Mouse (Mus musculus): ENCODE results near the gene Adamtsl2. TPM values are rescaled to one million over a fixed set of nuclear protein-coding genes. Genes with fewer than 3 reads are reported as not detected.

The Adamtsl2 gene
- polyA plus RNA-seq, 1 experiment from 2014 or later, result 2.1 TPM

DNA sequence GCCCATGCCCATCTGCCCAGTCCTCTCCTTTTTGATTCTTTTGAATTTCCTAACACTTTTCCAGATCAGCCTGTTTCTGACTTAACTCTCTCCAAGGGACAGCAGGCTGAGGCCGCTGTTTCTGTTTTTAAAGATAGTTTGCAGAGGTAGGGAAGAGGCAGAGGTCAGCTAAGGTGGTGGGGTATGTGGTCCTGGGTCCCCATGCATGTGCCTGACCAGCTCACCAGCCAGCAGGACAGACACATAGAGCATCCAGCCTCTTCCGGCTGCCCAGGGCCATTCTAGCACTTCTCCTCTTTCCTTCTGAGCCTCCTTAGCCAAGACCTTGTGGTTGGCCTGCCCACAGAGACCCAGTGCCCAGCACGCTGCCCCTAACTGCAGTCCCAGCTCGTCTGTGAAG is 20.9 kb upstream of the Adamtsl2 start:
- no peak overlapping the region for H3K27ac ChIP-seq (replicated peaks)
- no peak for DNase-seq (ENCODE audit: low spot score)
- H3K4me1 ChIP-seq, result peaks cover 7% of the 10 kb centered on the region
- no peak overlapping the region for H3K4me3 ChIP-seq
- no peaks in the 10 kb centered on the region for H3K36me3 ChIP-seq (replicated peaks)
- H3K9me3 ChIP-seq, result no peaks in the 10 kb centered on the region
- H3K27me3 ChIP-seq (replicated peaks; ENCODE audit: low read depth, poor library complexity, severe bottlenecking), result no peaks in the 10 kb centered on the region
- 62% methylated on average over 4 of the region's 4 CpGs for WGBS

- Histone ChIP-seq H3K4me1 (peaks cover 7% of the 10 kb centered on the region), H3K27me3 (replicated peaks; ENCODE audit: low read depth, poor library complexity, severe bottlenecking) (no peaks in the 10 kb centered on the region), H3K36me3 (replicated peaks) (no peaks in the 10 kb centered on the region), H3K27ac (replicated peaks) (no peak overlapping the region), H3K9me3 (no peaks in the 10 kb centered on the region), H3K4me3 (no peak overlapping the region)
- 55% methylated on average over 12 of the region's 12 CpGs for WGBS
- DNase-seq (ENCODE audit: low spot score), result no peak
Observed at GRCm38 (mm10) chr2:27058751-27059150, 20.4 kb upstream of the Adamtsl2 start.

DNA sequence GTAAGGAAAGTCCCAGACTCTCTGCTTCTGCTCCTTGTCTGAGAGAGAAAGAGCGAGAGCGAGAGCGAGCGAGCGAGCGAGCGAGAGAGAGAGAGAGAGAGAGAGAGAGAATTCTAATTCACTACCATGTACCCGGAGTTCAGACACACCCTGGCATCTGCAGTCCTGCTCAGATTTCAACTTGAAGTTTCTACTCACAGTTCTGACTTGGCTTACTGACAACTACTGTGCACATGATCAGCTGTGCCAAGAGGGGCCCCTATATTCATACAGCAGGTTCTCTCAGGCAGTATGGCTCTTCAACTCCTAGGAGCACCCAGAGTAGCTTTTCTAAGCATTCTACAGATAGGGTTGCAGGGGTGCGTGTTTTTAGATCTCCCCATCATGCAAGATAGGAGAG is 20.0 kb upstream of the Adamtsl2 start:
- H3K27me3 ChIP-seq (replicated peaks; ENCODE audit: low read depth, poor library complexity, severe bottlenecking), result no peaks in the 10 kb centered on the region
- no peaks in the 10 kb centered on the region for H3K9me3 ChIP-seq
- no peak for DNase-seq (ENCODE audit: low spot score)
- H3K4me1 ChIP-seq, result peaks cover 7% of the 10 kb centered on the region
- WGBS, result 91% methylated on average over 9 of the region's 9 CpGs
- H3K27ac ChIP-seq (replicated peaks), result no peak overlapping the region
- H3K4me3 ChIP-seq, result no peak overlapping the region
- H3K36me3 ChIP-seq (replicated peaks), result no peaks in the 10 kb centered on the region

- no peaks in the 10 kb centered on the region; the same call in 1 of the 2 replicates for H3K27me3 ChIP-seq (replicated peaks; ENCODE audit: low read depth, poor library complexity, severe bottlenecking)
- no peak for DNase-seq (ENCODE audit: low spot score)
- no peaks in the 10 kb centered on the region for H3K36me3 ChIP-seq (replicated peaks)
- no peak overlapping the region for H3K27ac ChIP-seq (replicated peaks)
- H3K4me3 ChIP-seq, result no peak overlapping the region
- H3K4me1 ChIP-seq, result peaks cover 6% of the 10 kb centered on the region
- 82% methylated on average over 2 of the region's 2 CpGs for WGBS
- H3K9me3 ChIP-seq, result peaks cover 2% of the 10 kb centered on the region; the same call in 1 of the 2 replicates
Observed at GRCm38 (mm10) chr2:27067124-27067523, 12.1 kb upstream of the Adamtsl2 start.

DNA sequence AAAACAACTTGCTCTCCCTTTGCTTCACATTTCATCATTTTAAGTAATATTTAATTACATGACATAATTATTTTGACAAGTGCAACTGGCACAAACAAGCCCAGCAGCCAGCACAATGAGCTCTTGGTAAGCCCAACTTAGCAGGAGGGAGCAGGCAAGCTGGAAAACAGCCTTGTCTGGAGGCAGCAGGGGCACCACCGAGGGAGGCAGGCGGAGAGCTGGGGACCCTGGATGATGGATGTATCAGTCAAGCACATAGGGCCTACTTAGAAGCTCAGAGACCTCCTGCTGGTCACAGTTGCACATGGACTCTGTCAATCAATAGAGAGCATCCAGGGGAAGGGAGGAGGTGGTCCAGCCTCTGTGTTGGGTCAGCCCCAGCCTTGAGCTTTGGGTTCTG is 11.2 kb upstream of the Adamtsl2 start:
- no peak overlapping the region for H3K4me3 ChIP-seq
- no peaks in the 10 kb centered on the region; the same call in 1 of the 2 replicates for H3K27me3 ChIP-seq (replicated peaks; ENCODE audit: low read depth, poor library complexity, severe bottlenecking)
- peaks cover 2% of the 10 kb centered on the region; the same call in 1 of the 2 replicates for H3K9me3 ChIP-seq
- H3K4me1 ChIP-seq, result peaks cover 13% of the 10 kb centered on the region
- H3K27ac ChIP-seq (replicated peaks), result no peak overlapping the region
- no peaks in the 10 kb centered on the region for H3K36me3 ChIP-seq (replicated peaks)
- 69% methylated on average over 2 of the region's 2 CpGs for WGBS
- no peak for DNase-seq (ENCODE audit: low spot score)

DNA sequence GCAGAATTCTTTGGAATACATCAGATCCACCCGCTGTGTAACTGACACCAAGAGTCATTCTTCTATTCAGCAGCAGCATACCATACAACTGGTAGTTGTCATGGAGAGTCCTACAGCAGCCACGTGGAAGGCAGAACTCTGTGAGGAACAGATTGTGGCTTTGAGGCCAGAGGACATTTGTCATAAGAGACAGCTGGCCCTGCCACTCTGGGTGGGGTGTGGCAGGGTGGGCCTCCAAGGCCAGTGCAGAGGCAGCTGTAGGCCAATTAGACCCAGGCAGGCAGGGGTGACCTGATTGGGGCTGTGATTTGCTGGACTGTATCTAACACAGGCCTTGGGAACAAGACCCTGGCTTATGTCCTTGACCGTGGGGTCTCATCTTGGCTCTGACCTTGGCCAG is 9.5 kb upstream of the Adamtsl2 start:
- DNase-seq (ENCODE audit: low spot score), result no peak
- no peaks in the 10 kb centered on the region for H3K36me3 ChIP-seq (replicated peaks)
- peaks cover 2% of the 10 kb centered on the region; the same call in 1 of the 2 replicates for H3K9me3 ChIP-seq
- H3K27ac ChIP-seq (replicated peaks), result no peak overlapping the region
- no peaks in the 10 kb centered on the region; the same call in 1 of the 2 replicates for H3K27me3 ChIP-seq (replicated peaks; ENCODE audit: low read depth, poor library complexity, severe bottlenecking)
- peaks cover 22% of the 10 kb centered on the region for H3K4me1 ChIP-seq
- WGBS, result 69% methylated on average over 3 of the region's 3 CpGs
- no peak overlapping the region for H3K4me3 ChIP-seq

DNA sequence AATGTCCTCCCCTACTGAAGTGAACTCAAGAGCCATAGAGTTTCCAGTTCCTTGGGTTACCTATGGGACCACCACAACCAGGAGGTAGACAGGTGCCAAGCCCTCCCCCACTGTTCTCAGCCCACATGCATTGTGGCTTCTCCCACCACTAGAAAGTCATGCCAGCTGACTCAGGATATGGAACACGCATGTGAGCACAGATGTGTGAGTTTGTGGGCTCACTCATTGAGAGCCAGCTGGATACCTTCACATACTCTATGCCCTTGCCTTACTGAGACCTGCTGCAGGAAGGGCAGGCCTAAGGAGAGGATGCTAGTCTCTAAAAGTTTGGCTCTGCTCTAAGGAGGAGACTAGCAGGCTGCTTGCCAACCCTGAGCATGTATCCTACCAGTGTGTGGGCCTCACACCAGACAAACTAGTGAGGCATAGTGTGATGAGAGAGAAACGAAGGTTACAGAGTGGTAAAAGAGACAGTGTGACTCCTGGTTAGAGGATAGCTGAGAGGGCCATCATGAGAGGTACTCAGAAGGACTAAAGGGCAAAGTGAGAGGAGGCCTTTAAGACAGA is 8.8 kb upstream of the Adamtsl2 start:
- H3K36me3 ChIP-seq (replicated peaks), result no peaks in the 10 kb centered on the region
- peaks cover 22% of the 10 kb centered on the region for H3K4me1 ChIP-seq
- no peak overlapping the region for H3K27ac ChIP-seq (replicated peaks)
- no peak for DNase-seq (ENCODE audit: low spot score)
- H3K4me3 ChIP-seq, result no peak overlapping the region
- no peaks in the 10 kb centered on the region for H3K9me3 ChIP-seq
- WGBS, result 82% methylated on average over 2 of the region's 2 CpGs
- H3K27me3 ChIP-seq (replicated peaks; ENCODE audit: low read depth, poor library complexity, severe bottlenecking), result no peaks in the 10 kb centered on the region; the same call in 1 of the 2 replicates

DNA sequence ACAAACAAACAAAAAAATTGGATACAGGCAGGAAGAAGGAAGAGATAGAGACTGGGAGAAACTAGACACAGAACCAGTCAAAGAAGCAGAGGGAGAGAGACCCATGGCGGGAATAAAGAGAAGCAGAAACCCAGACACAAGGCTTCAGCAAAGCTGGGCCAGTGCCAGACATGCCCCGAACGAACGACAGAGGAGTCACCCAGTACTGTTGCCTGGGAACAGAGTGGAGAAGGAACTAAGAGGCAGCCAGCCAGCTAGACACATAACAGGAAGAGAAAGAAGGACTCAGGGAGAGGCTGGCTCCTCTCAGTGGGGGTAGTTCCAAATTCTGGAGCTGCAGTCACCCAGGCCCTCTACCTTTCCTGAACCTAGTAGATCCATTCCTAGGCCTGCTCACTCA is 8.0 kb upstream of the Adamtsl2 start:
- H3K27ac ChIP-seq (replicated peaks), result no peak overlapping the region; the same call in 1 of the 2 replicates
- WGBS, result 76% methylated on average over 4 of the region's 4 CpGs

GRCm38 (mm10) chr2:27071978-27072377 is 7.2 kb upstream of the Adamtsl2 start, which contains the start of gene Mymk:
Mymk (minus strand) TSS chr2:27072179.
- peaks cover 22% of the 10 kb centered on the region for H3K4me1 ChIP-seq
- H3K27me3 ChIP-seq (replicated peaks; ENCODE audit: low read depth, poor library complexity, severe bottlenecking), result peaks cover 6% of the 10 kb centered on the region; the same call in 1 of the 2 replicates
- WGBS, result 84% methylated on average over 2 of the region's 2 CpGs

More for the DNA sequence above, 8.0 kb upstream of the Adamtsl2 start:
- H3K36me3 ChIP-seq (replicated peaks), result no peaks in the 10 kb centered on the region
- H3K9me3 ChIP-seq, result no peaks in the 10 kb centered on the region
- no peak for DNase-seq (ENCODE audit: low spot score)
- no peak overlapping the region for H3K4me3 ChIP-seq
- no peaks in the 10 kb centered on the region; the same call in 1 of the 2 replicates for H3K27me3 ChIP-seq (replicated peaks; ENCODE audit: low read depth, poor library complexity, severe bottlenecking)
- H3K4me1 ChIP-seq, result peaks cover 22% of the 10 kb centered on the region

DNA sequence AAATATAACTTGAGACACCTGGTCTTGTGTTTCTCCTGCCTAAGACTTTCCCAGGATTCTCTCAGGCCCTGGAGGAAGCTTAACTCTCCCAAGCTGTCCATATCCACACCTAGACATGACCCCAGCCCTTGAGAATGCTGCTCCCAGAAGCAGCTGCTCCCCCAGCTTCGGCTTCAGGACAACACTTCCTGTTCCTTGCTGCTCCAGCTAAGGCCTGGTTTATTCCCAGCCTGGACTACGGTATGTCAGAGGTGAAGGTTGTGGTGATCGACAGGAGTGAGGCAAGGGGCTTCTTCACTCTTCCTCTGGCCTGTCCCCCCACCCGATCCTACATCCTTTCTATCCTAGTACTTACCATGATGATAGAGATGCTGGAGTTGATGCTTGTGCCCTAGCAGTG is 5.8 kb upstream of the Adamtsl2 start:
- Histone ChIP-seq H3K4me3 (no peak overlapping the region), H3K4me1 (peaks cover 30% of the 10 kb centered on the region), H3K27me3 (replicated peaks; ENCODE audit: low read depth, poor library complexity, severe bottlenecking) (peaks cover 21% of the 10 kb centered on the region; the same call in 1 of the 2 replicates), H3K36me3 (replicated peaks) (no peaks in the 10 kb centered on the region), H3K9me3 (no peaks in the 10 kb centered on the region), H3K27ac (replicated peaks) (0 out of 2 replicates have a peak overlapping the region, but pooled peaks have one; percentile 41)
- DNase-seq (ENCODE audit: low spot score), result no peak
- 76% methylated on average over 4 of the region's 4 CpGs for WGBS

More at GRCm38 (mm10) chr2:27071978-27072377, 7.2 kb upstream of the Adamtsl2 start, which contains the start of gene Mymk:
- Histone ChIP-seq H3K27ac (replicated peaks) (no peak within 1 kb of the TSS; the same call in 1 of the 2 replicates), H3K9me3 (no peaks in the 10 kb centered on the region), H3K4me3 (no peak within 1 kb of the TSS), H3K36me3 (replicated peaks) (no peaks in the 10 kb centered on the region)
- no peak for DNase-seq (ENCODE audit: low spot score)

DNA sequence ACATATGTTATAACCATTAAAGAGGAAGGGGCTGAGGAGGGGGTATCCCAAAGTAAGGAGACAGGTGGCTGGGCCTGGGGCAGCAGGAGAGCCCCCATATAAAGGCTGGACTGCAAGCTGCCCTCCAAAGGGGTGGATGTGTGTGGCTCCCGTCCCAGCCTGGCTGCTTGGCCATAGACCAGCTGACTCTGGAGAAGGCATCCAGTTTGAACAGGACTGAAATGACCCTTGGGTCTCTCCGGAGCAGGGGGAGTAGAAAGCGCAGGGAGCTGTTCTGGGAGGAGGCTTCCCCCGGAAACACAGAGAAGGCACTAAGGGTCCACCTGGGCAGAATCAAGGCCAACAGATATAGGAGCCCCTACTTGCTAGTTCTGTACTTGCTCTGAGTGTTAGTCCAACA is 4.4 kb upstream of the Adamtsl2 start:
- Histone ChIP-seq H3K27me3 (replicated peaks; ENCODE audit: low read depth, poor library complexity, severe bottlenecking) (peaks cover 28% of the 10 kb centered on the region; the same call in 1 of the 2 replicates), H3K36me3 (replicated peaks) (no peaks in the 10 kb centered on the region), H3K4me1 (peaks cover 38% of the 10 kb centered on the region), H3K4me3 (no peak overlapping the region), H3K27ac (replicated peaks) (no peak overlapping the region), H3K9me3 (no peaks in the 10 kb centered on the region)
- 83% methylated on average over 4 of the region's 4 CpGs for WGBS
- DNase-seq (ENCODE audit: low spot score), result no peak

GRCm38 (mm10) chr2:27075485-27075884 is 3.7 kb upstream of the Adamtsl2 start:
- 71% methylated on average over 3 of the region's 3 CpGs for WGBS
- H3K27me3 ChIP-seq (replicated peaks; ENCODE audit: low read depth, poor library complexity, severe bottlenecking), result peaks cover 34% of the 10 kb centered on the region; the same call in 1 of the 2 replicates
- H3K36me3 ChIP-seq (replicated peaks), result no peaks in the 10 kb centered on the region
- no peak overlapping the region for H3K4me3 ChIP-seq
- DNase-seq (ENCODE audit: low spot score), result peak; percentile 44
- H3K27ac ChIP-seq (replicated peaks), result no peak overlapping the region
- peaks cover 44% of the 10 kb centered on the region for H3K4me1 ChIP-seq
- H3K9me3 ChIP-seq, result no peaks in the 10 kb centered on the region

DNA sequence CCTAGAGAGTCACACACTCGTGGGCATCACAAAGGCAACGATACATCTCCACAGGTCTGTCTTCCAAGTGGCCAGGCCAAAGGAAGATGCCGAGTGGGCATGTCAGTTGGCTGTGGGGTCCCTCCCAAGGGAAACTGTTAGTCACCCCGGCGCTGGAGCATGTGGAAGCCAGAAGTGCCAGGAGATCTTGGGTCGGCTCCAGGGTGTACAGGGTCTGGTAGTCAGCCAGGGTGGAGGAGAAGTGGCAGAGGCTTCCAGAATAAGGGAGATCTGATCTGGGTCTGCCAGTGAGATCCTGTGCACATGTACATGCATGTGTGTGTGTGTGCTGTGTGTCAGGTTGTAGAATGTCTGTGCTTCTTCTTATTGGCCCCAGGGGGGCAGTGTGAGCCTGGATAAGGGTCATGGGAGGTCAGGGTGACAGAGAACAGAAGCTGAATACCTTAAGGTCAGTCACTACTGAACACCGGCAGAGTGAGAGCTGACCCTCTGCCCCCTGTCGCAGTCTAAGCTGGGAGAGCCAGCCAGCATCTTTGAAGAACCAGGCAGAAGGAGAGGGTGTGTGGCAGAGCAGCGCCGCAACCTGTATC is 1.4 kb upstream of the Adamtsl2 start:
- no peak for DNase-seq (ENCODE audit: low spot score)
- H3K4me3 ChIP-seq, result no peak overlapping the region
- no peaks in the 10 kb centered on the region for H3K9me3 ChIP-seq
- no peaks in the 10 kb centered on the region for H3K36me3 ChIP-seq (replicated peaks)
- peaks cover 44% of the 10 kb centered on the region for H3K4me1 ChIP-seq
- peaks cover 34% of the 10 kb centered on the region; the same call in 1 of the 2 replicates for H3K27me3 ChIP-seq (replicated peaks; ENCODE audit: low read depth, poor library complexity, severe bottlenecking)
- no peak overlapping the region for H3K27ac ChIP-seq (replicated peaks)
- WGBS, result 64% methylated on average over 10 of the region's 10 CpGs

All from embryonic facial prominence, embryonic 10.5 days (tissue).